Mouse (Mus musculus) heart, embryonic 12.5 days (tissue): ENCODE measurements at regions not wholly inside any gene's neighbourhood (a gene's known extent, or its start where the extent isn't known, plus 50 kb on each side); places are given as distances from the start of the nearest gene placed in this dataset.

Experiments used
- ATAC-seq: fragments of 200-750 bp; cut with Nextera tagmentation; 2 replicates; pipeline ENCODE4 v1.8.0; 2017; ENCODE audit warnings: moderate TSS enrichment, moderate library complexity; ENCODE audit not compliant: insufficient number of reproducible peaks, low FRiP score
- H3K27ac ChIP-seq: fragments of 300-500 bp; sonication (generic); 2 replicates; pipeline ENCODE4 v1.5.1; 2016; ENCODE audit warnings: mild to moderate bottlenecking, moderate library complexity; ENCODE audit not compliant: poor library complexity, severe bottlenecking
- H3K27me3 ChIP-seq: fragments of 300-500 bp; sonication (generic); replicated peaks from 2 replicates; pipeline ENCODE4 v1.6.1; 2016; ENCODE audit warnings: mild to moderate bottlenecking, moderate library complexity
- H3K36me3 ChIP-seq: fragments of 300-500 bp; sonication (generic); 2 replicates; pipeline ENCODE4 v1.6.1; 2016; ENCODE audit warnings: mild to moderate bottlenecking, moderate library complexity
- H3K4me1 ChIP-seq: fragments of 300-500 bp; sonication (generic); replicated peaks from 2 replicates; pipeline ENCODE4 v1.6.1; 2016; ENCODE audit warnings: mild to moderate bottlenecking
- H3K4me2 ChIP-seq: fragments of 300-500 bp; sonication (generic); 2 replicates; pipeline ENCODE4 v1.6.1; 2016; ENCODE audit warnings: mild to moderate bottlenecking, moderate library complexity
- H3K4me3 ChIP-seq: fragments of 300-500 bp; sonication (generic); 2 replicates; pipeline ENCODE4 v1.5.1; 2016; ENCODE audit warnings: mild to moderate bottlenecking
- H3K9ac ChIP-seq: fragments of 300-500 bp; sonication (generic); 2 replicates; pipeline ENCODE4 v1.6.1; 2016; ENCODE audit warnings: mild to moderate bottlenecking, moderate library complexity
- H3K9me3 ChIP-seq: fragments of 300-500 bp; sonication (generic); replicated peaks from 2 replicates; pipeline ENCODE4 v1.6.1; 2016; ENCODE audit warnings: mild to moderate bottlenecking, moderate library complexity
- WGBS: fragments of 180-500 bp; shearing (Covaris S2); methylation state at CpG from one replicate; pipeline ENCODE4 v1.1.7; 2016; 5-methylcytosine and 5-hydroxymethylcytosine counted together

DNA sequence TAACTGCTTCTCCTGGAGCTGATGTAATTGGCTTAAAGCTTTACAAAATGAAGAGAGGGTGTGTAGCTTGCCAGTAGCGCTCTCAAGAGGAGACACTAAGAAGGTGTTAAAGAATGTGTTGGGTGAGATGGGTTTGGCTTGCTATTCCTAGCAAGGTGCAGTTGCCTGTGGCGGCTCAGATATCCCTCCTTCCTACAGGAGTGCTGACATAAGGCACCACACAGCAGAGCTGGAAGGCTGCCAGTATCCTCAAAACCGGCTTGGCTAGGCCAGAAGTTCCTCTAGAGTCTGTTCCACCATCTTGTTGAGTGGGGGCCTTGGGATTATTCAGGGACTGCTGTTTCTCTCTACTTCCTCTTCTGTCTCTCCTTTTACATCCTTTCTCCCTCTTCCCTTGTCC, 191.5 kb downstream of the Tex29 start:
- Histone ChIP-seq H3K27ac (no peak overlapping the region), H3K4me3 (no peak overlapping the region), H3K9me3 (peaks cover 7% of the 10 kb centered on the region), H3K27me3 (no peaks in the 10 kb centered on the region; the same call in 1 of the 2 replicates), H3K36me3 (no peaks in the 10 kb centered on the region), H3K4me1 (peaks cover 10% of the 10 kb centered on the region), H3K4me2 (no peak overlapping the region), H3K9ac (no peak overlapping the region)
- WGBS, result 16% methylated on average over 3 of the region's 3 CpGs
- ATAC-seq, result no peak

DNA sequence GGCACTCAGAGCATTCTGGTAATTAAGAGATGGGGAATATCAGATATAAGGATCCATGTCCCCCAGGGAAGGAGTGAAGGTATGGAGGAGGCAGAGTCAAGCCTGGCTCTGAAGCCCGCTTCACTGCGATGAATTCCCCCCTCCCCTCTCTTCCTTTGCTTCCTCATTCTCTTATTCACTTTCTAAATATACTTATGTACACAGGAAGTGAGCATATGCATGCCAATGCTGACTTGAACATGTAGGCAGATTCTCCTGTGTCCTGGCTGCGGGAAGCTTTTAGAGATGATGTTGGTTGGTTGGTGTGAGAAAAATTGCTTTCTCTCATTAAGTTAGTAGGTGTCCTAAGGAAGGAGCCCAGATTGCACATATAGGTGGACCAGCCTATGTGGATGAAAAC, 192.1 kb downstream of the Tex29 start:
- H3K4me1 ChIP-seq, result peaks cover 12% of the 10 kb centered on the region
- no peaks in the 10 kb centered on the region; the same call in 1 of the 2 replicates for H3K27me3 ChIP-seq
- H3K9me3 ChIP-seq, result peaks cover 7% of the 10 kb centered on the region
- no peak overlapping the region for H3K4me2 ChIP-seq
- no peak overlapping the region for H3K27ac ChIP-seq
- WGBS, result 87% methylated on average over 3 of the region's 3 CpGs
- ATAC-seq, result no peak
- H3K4me3 ChIP-seq, result no peak overlapping the region
- no peak overlapping the region for H3K9ac ChIP-seq
- no peaks in the 10 kb centered on the region for H3K36me3 ChIP-seq

DNA sequence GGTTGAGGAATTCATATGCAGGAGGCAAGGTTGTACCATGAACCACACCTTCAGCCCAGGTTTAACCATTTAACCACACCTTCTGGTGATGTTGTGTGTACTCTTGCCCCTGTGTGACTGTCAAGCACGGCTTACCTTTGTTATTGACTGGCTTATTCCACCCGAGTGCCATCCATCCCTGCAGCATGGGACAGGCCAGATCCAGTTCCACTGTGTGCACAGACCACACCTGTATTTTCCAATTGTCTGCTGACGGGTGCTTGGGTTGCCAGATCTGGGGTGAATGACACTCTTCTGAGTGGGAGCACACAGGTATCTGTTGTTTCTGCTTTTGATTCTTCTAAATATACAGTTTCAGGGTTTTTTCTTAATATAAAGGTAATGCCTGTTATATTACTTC, 196.1 kb downstream of the Tex29 start:
- H3K4me1 ChIP-seq, result peaks cover 20% of the 10 kb centered on the region
- no peaks in the 10 kb centered on the region for H3K36me3 ChIP-seq
- no peaks in the 10 kb centered on the region for H3K9me3 ChIP-seq
- H3K27ac ChIP-seq, result no peak overlapping the region
- WGBS, result 79% methylated on average over 3 of the region's 3 CpGs
- no peak overlapping the region for H3K9ac ChIP-seq
- H3K4me2 ChIP-seq, result no peak overlapping the region
- H3K4me3 ChIP-seq, result no peak overlapping the region
- ATAC-seq, result no peak
- H3K27me3 ChIP-seq, result no peaks in the 10 kb centered on the region; the same call in 1 of the 2 replicates

DNA sequence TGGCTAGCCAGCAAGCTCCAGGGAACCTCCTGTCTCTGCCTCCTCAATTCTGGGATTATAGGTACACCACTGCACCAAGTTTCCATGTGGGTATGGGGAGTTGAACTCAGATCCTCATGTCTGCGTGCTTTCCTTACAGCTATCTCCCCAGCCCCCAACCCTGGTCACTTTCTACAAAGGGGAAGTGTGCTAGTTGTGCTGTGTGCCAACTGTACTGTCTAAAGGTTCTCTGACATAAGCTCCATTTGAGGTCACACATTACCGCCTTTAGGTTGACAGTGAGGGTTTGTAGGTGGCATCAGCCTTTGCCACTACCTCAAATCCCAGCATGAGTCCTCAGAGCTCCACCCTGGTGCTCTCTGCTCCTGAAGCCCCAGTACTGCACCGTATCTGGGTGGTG, 200.7 kb downstream of the Tex29 start:
- Histone ChIP-seq H3K4me2 (0 out of 2 replicates have a peak overlapping the region, but pooled peaks have one; percentile 2), H3K27ac (no peak overlapping the region)
- WGBS, result 65% methylated on average over 3 of the region's 3 CpGs

DNA sequence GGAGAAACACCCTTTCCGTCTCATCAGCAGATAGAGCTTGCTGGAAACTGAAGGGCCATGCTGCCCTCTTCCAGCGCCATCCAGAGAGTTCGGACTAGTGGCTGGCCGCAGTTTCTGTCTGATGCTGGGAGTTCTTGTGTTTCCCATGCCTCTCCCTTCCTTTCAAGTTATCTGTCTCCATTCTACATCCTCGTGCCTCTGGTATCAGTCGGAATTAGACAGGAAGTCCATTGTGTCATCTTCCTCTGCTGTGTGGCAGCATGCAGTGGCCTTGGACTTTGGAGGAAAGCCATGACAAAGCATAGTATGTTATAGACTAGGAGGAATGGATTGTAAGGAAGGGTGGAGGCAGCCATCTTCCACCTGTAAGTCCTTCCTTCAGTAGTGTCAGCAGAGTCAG, 201.4 kb downstream of the Tex29 start:
- peaks cover 34% of the 10 kb centered on the region for H3K4me1 ChIP-seq
- H3K36me3 ChIP-seq, result no peaks in the 10 kb centered on the region
- 54% methylated on average over 6 of the region's 6 CpGs for WGBS
- 0 out of 2 replicates have a peak overlapping the region, but pooled peaks have one; percentile 37 for H3K27ac ChIP-seq
- H3K4me2 ChIP-seq, result 0 out of 2 replicates have a peak overlapping the region, but pooled peaks have one; percentile 2
- no peaks in the 10 kb centered on the region for H3K27me3 ChIP-seq
- H3K9me3 ChIP-seq, result no peaks in the 10 kb centered on the region
- ATAC-seq, result 0 out of 2 replicates have a peak, but pooled peaks have one; percentile 51
- no peak overlapping the region for H3K9ac ChIP-seq
- H3K4me3 ChIP-seq, result no peak overlapping the region

More for the DNA sequence above, 200.7 kb downstream of the Tex29 start:
- ATAC-seq, result no peak
- Histone ChIP-seq H3K9ac (no peak overlapping the region), H3K27me3 (no peaks in the 10 kb centered on the region), H3K36me3 (no peaks in the 10 kb centered on the region), H3K4me3 (no peak overlapping the region), H3K9me3 (no peaks in the 10 kb centered on the region), H3K4me1 (peaks cover 34% of the 10 kb centered on the region)

DNA sequence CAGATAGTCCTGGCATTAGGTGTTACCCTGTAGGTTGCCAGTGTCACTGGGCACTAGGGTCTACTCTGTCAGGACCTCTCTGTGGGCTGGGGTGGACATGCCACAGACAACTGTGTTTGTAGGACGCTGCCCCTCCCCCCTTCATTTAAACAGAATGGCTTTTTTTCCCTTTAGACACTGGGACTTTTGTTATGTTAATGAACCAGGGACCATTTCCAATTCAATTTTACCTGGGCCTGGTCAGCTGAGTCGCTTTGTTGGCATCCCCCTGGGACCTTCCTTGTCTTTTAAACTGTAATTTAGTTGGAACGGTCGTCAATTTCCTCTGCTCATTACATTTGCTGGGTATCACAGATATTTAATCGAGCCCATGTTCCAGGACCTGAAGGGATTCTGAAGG, 210.6 kb downstream of the Tex29 start:
- Histone ChIP-seq H3K4me3 (no peak overlapping the region), H3K27ac (no peak overlapping the region), H3K27me3 (peaks cover 6% of the 10 kb centered on the region; the same call in 1 of the 2 replicates), H3K9ac (no peak overlapping the region), H3K4me1 (no peaks in the 10 kb centered on the region), H3K9me3 (no peaks in the 10 kb centered on the region), H3K4me2 (no peak overlapping the region), H3K36me3 (no peaks in the 10 kb centered on the region)
- ATAC-seq, result no peak
- 66% methylated on average over 5 of the region's 5 CpGs for WGBS

DNA sequence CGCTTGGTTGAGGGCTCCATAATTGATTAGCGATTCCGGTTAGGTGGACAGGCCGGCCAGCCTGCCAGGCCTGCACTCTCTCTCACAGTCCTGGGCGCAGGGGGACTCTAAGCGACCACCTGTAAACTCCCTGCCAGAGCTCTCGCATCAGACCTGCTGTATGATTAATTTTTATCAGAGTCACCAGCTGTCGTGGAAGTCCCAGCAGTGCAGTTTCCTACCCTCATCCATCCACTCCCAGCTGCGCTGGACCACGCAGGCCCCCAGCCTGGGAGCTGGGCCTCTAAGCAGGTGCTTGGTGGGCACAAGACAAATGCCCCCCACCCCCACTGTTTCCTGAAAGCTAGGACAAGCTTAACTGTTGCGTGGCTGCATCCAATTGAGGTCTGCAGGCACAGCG, 211.1 kb downstream of the Tex29 start:
- H3K4me3 ChIP-seq, result no peak overlapping the region
- peaks cover 6% of the 10 kb centered on the region; the same call in 1 of the 2 replicates for H3K27me3 ChIP-seq
- H3K4me1 ChIP-seq, result no peaks in the 10 kb centered on the region
- H3K4me2 ChIP-seq, result no peak overlapping the region
- WGBS, result 56% methylated on average over 12 of the region's 12 CpGs
- H3K9me3 ChIP-seq, result no peaks in the 10 kb centered on the region
- no peak overlapping the region for H3K9ac ChIP-seq
- no peak overlapping the region for H3K27ac ChIP-seq
- no peaks in the 10 kb centered on the region for H3K36me3 ChIP-seq
- no peak for ATAC-seq

DNA sequence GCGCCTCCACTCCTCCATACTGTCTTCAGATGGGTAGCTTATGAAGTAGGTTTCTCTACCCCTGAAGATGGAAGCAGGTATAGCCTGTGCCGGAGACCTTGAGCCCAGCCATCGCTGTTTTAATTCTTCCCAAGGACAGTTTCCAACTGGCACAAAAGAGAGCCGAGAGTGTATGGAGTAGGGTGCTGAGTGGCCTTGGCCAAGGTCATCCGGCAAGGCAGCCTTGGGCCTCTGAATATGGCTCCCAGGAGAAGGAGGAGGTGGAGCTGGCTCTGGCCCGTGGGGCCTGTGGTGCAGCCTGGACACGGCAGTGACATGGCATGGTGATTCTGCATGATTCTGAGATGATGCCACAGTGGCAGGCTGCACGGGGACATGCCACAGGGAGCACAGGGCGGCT, 215.7 kb downstream of the Tex29 start:
- Histone ChIP-seq H3K4me3 (no peak overlapping the region), H3K9me3 (no peaks in the 10 kb centered on the region), H3K36me3 (no peaks in the 10 kb centered on the region), H3K4me2 (no peak overlapping the region), H3K27me3 (peaks cover 6% of the 10 kb centered on the region; the same call in 1 of the 2 replicates), H3K27ac (no peak overlapping the region), H3K4me1 (no peaks in the 10 kb centered on the region), H3K9ac (no peak overlapping the region)
- no peak for ATAC-seq
- 87% methylated on average over 9 of the region's 9 CpGs for WGBS

DNA sequence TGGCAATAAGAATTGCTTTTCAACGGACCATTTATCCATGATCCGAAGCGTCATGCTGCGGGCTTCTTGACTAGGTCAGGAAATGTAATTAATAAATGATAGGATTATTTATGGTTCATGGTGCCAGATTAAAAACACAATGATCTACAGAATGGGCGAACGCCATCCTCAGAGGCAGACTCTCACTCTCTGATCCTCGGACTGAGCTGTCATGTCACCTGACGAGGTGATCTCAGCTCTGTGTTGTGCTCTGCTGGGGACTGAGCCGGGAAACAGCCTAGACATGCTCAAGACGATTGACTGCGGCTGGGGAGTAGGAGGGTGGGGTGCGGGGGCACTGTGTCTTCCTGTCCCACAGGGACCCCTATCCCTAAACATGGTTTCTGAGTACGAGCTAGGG, 217.4 kb upstream of the A230072I06Rik start:
- Histone ChIP-seq H3K4me1 (peaks cover 12% of the 10 kb centered on the region), H3K4me3 (no peak overlapping the region), H3K9me3 (no peaks in the 10 kb centered on the region), H3K27ac (no peak overlapping the region), H3K36me3 (no peaks in the 10 kb centered on the region), H3K27me3 (no peaks in the 10 kb centered on the region), H3K4me2 (no peak overlapping the region), H3K9ac (no peak overlapping the region)
- ATAC-seq, result no peak
- 73% methylated on average over 13 of the region's 13 CpGs for WGBS

DNA sequence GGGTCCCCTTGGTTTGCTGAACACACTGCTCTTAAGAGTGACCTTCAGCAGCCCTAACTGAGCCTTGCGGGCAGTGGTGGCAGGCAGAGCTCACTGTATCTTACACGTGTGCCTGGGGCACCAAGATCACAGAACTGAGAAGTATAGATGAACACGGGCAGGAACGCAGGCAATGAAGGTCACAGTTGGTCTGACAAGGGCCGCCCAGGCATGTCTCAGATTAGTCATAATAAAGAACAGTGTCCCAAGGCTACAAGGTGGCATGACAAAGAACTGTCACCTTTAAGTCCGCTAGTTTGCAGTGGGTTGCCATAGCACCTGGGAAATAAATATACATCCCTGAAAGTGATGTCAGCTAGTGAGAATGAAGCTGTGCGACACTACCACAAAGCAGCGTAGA, 215.9 kb upstream of the A230072I06Rik start:
- H3K27me3 ChIP-seq, result no peaks in the 10 kb centered on the region
- no peak overlapping the region for H3K4me2 ChIP-seq
- peaks cover 12% of the 10 kb centered on the region for H3K4me1 ChIP-seq
- H3K9me3 ChIP-seq, result no peaks in the 10 kb centered on the region
- H3K4me3 ChIP-seq, result no peak overlapping the region
- ATAC-seq, result peak; percentile 2; the same call in 1 of the 2 replicates
- 53% methylated on average over 8 of the region's 8 CpGs for WGBS
- no peaks in the 10 kb centered on the region for H3K36me3 ChIP-seq
- H3K27ac ChIP-seq, result no peak overlapping the region
- no peak overlapping the region for H3K9ac ChIP-seq

DNA sequence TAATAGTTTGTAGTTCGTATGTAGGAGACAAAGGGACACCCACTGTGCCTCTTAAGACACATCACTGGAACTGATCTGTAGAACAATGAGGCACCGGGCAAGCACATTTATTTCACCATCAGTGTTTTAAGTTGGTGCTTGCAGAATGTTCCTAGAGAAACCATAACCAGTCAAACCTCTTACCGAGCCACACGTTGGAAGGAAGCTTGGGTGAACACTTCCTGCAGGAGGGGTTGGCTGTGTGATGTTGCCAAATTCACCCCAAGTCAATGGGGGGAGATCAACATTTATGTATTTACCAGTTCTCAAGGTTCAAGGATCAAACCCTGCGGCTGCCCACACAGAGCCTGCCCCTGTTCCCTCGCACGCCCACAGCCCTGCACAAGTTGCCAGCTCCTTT, 214.0 kb upstream of the A230072I06Rik start:
- no peak overlapping the region for H3K27ac ChIP-seq
- 81% methylated on average over 7 of the region's 7 CpGs for WGBS
- no peak overlapping the region for H3K9ac ChIP-seq
- H3K4me2 ChIP-seq, result no peak overlapping the region
- no peaks in the 10 kb centered on the region for H3K27me3 ChIP-seq
- H3K9me3 ChIP-seq, result no peaks in the 10 kb centered on the region
- H3K4me3 ChIP-seq, result no peak overlapping the region
- H3K4me1 ChIP-seq, result peaks cover 12% of the 10 kb centered on the region
- H3K36me3 ChIP-seq, result no peaks in the 10 kb centered on the region
- no peak for ATAC-seq

DNA sequence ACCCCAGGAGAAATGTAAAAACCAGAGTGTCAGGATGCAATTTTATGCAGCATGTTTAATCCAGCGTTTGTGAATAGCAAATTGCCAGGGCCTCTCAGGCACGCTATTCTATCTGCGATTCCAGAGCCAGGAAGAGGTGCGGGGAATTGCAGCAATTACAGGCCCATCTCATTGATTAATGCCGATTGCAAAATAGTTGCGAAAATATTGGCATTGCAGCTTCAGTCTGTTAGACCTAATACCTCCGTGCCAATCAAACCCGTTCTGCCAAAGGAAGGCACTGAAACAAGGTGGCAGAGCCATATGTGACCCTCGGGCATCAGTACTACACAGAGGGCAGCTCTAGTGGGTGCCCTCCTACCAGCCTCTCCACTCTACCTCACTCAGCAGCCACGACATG, 212.2 kb upstream of the A230072I06Rik start:
- H3K4me1 ChIP-seq, result peaks cover 12% of the 10 kb centered on the region
- 82% methylated on average over 10 of the region's 10 CpGs for WGBS
- no peaks in the 10 kb centered on the region for H3K27me3 ChIP-seq
- no peaks in the 10 kb centered on the region for H3K36me3 ChIP-seq
- H3K9ac ChIP-seq, result no peak overlapping the region
- no peaks in the 10 kb centered on the region for H3K9me3 ChIP-seq
- H3K4me2 ChIP-seq, result no peak overlapping the region
- ATAC-seq, result no peak
- no peak overlapping the region for H3K27ac ChIP-seq
- H3K4me3 ChIP-seq, result no peak overlapping the region
